Mouse (Mus musculus) frontal cortex, adult 2 months (tissue): ENCODE measurements around the gene Plekha6. TPM values are rescaled to one million over a fixed set of nuclear protein-coding genes. Genes with fewer than 3 reads are reported as not detected.
A peak's percentile ranks its signal among the peaks of the same experiment; 100 is the strongest.

Experiments used
- DNase-seq, 2 experiments: peaks; one replicate each; pipeline ENCODE4 v3.0.0; 2022; ENCODE audit warnings: low spot score in 1 of 2; ENCODE audit errors: extremely low spot score in 1 of 2
- polyA plus RNA-seq: library from polyadenylated mRNA; depleted of rRNA; stranded (reverse); fragments of >200 nt; gene quantifications from 2 replicates; pipeline ENCODE4 v1.2.3, GENCODE M21; 2012; rRNA removed

Gene Plekha6
- 51.7 and 53.6 TPM in 2 replicates for polyA plus RNA-seq

DNA sequence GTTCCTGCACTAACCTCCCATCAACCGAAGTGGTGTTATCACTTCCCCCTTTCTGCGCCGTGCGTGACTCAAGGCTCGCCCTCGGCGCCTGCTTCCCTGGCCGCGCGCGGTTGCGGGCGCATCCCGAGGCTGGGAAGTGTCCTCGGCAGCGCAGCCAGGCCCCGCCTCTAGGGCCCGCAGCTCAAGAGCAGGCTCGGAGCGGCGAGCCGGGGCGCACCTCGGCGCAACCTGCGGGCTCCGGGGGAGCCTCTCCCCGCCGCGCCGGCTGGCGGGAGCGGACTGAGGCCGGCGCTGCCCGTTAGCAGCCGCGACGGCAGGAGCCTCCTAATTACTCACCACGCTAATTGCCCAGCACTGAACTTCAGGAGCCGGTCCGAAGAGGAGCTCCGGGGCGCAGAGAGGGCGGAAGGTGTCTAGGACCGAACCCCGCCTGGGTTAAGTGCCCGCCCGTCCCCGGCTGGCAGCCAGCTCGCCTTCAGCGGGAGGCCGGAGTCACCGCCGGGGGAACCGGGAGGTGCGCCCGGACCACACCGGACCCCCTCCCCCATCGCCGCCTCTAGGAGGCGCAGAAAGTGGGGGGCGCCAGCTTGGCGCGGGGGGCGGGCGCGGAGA lies at the start of gene Plekha6:
Gene Plekha6 (plus strand): TSS at position 391 of the 612 bp plus-strand sequence.
- DNase-seq: no peak

DNA sequence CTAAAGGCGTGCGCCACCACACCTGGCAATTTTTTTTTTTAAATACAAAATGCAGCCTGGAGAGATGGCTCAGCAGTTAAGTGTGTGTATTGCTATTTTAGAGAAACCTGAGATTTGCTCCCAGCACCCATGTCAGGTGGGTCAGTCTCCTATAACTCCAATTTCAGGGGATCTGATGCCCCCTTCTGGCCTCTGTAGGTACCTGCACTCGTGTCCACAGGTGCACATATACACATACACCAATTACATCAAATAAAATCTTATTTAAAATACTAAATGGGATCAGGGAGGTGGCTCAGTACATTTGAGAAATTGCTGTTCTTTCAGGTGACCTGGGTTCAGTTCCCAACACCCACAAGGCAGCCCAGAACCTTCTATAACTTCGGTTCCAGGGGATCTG lies 47.9 kb upstream of the Plekha6 start:
- DNase-seq: no peak

DNA sequence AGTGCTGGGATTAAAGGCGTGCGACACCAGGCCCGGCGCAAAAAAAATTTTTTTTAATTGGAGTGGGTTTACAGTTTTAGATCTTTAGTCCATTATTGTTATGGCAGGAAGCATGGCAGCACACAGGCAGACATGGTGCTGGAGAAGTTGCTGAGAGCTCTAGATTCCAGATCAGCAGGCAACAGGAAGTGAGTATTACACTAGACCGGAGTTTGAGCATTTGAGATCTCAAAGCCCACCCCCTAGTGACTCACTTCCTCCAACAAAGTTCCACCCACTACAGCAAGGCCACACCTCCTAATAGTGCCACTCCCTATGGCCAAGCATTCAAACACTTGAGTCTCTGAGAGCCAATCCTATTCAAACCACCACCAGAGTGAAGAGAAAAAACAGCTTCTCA lies 45.9 kb upstream of the Plekha6 start:
- no peak for DNase-seq

DNA sequence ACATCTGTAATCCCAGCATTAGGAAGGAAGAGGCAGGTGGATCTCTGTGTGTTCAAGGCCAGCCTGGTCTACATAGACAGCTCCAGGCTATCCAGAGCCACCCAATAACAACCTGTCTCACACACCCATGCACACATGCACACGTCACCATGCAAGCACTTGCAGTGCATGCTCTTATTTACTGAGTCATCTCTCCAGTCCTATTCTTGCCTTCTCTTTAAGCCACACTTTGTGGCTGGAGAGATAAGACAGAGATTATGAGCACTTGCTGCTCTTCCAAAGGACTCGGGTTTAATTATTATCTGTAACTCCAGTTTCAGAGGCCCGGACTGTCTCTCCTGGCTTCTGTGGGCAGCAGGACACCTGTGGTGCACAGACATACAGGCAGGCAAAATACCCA lies 45.2 kb upstream of the Plekha6 start:
- DNase-seq: no peak

DNA sequence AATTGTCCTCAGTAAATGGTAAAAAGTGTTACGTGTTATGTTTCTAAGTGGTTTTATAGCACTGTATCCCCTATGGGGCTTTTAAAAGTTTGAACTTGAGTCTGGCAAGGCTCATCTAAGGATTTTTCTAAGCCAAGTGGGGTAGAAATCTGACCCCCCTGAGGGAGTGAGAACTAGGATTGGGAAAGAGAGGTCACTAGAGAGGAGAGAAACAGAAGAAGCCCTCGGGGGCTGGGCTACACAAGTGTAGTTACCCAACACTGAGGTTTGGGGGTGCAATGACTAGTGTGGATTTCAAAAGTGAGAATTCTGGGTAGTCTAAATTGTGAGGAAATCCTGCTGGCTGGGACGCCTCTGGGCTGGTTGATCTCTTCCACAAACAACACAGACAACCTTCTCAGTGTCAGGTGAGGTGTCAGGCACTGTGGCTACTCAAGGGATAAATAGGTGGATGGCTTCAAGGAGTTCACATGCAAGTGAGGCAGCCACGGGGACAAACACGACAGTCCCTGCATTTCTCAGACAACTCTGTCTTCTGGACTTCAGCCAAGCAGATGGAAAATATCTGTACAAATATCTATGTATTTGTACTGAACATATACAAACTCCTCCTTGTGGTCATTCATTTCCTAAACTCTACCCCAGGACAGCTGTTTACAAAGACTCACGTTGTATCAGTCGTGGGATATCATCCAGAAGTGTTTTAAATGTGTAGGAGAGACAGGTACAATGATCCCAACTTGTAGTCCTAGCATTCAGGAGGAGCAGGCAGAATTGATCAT lies 43.9 kb upstream of the Plekha6 start:
- no peak for DNase-seq

DNA sequence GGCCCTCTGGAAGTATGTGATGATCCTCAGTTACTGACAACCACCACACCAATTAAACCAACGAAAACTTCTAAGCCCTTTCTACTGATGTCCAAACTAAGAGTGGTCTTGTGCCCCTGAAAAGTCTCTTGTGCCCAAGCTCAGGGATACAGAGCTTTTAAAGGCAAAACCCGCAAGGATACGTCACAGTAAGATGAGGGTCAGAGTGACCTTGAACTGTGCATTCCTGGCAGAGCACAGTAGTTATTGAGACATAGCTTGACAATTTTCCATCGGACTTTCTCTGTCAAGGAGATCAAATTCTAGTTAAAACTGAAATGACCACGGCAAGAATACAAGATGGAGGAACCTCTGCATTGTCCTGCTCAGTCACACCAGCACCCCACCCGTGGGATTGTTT lies 42.8 kb upstream of the Plekha6 start:
- no peak for DNase-seq

DNA sequence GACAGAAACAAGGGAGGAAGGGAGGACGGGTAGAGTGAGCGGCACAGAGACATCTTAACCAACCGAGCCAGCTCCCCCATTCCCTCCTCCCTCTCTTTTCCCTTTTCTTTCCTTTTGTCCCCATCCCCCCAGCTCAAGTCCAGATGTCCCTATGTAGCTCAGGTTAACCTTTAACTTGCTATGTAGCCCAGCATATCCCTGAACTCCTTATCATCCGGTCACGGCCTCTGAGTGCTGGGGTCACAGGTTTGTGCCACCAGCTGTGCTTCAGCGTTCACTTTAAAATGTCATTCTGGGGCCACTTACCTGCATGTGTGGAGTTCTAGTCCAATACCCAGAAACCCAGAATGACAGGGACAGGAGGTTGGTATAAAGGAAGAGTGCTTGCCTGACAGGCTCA lies 39.9 kb upstream of the Plekha6 start:
- DNase-seq: no peak

DNA sequence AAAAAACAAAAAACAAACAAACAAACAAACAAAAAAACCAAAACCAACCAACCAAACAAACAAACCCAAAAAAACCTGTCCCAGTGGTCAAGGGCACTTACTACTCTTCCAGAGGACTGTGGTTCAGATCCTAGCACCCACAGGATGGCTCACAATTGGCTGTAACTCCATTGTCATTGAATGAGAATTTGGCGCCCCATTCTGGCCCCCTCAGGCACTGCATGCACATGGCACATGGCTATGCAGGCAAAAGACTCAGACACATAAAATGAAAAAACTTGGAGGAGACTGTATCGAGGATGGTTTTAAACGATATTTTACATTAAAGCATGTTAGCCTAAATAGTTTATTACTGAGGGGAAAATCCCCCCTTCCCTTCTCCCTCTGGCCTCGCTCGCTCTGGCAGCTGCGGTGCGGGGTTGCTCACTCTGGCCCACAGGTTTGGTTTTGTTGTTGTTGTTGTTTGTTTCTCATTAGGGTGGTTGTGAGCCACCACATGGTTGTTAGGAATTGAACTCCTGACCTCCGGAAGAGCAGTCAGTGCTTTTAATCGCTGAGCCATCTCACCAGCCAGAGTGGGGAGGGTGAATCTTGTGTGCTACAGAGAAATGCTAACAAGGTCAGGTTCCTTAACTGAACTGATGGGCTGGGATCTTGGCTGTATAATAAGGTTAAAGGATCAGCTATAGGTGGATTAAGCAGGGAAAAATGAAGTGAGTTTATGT lies 38.2 kb upstream of the Plekha6 start:
- DNase-seq: no peak

DNA sequence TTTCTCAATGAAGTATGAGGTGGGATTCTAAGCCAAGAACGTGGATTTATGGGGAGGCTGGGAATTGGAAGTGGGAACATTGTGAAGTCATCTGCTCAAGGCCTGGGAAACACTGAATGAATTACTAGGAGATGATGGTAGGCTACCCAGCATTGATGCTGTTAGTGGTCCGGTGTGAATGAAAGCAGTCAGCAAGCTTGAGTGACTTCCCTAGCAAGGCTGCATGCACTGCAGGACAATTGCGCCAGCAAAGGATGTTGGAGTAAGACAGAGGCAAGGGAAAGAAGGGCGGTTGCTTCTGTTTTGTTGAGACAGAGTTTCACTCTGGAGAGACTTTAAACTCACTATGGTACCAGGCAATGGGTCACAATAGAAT lies 37.7 kb upstream of the Plekha6 start:
- DNase-seq: no peak

DNA sequence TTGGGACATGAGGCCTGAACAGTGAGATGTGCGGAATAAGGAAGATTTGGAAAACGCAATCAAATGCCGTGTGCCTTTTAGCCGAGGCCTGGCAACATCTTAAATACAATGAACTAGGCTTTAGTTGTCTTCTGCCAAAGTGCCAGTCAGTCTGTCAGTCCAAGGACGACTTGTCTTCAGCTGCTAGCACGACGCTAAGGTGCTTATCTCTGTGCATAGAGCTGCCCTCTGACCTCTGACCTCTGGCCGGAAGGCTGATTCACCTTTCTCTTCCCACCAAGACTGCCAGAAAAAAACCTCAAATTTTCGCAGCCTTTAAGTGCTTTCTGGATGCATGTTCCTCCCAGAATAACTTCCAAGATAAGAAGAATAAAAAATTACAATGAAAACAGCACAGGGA lies 36.7 kb upstream of the Plekha6 start:
- DNase-seq: no peak

DNA sequence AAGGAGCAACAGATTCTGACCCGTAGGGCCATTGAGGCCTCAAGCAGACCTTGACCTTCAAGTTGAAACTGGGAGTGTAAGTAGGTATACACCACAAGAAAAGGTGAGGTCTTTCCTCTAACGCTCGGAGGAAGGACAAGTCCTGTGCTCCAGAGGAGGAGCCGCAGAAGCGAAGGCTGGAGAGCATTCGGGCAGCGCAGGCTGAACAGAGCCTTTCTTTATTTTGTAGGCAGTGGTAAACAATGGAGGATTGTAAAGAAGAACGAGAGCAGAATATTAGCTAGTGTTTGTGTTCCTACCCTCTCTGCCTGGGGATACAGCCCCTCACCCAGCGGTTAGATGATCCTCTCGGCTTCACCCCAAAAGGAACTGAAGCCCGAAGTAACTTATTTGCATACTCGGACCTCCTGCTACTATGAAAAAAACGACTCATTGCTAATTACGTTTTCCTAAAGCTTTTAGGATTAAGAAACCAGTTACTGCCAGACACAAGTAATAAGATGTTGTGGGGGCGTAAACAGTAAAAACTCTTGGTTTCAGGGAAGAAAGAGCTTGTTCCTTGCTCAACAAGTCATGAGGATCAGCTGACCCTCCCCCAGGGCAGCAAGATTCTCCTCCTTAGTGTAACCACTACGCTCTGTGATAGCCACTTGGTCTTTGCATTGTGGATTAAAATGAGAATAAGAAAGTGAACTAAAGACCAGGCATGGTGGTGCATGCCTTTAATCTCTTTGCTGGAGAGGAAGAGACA lies 34.4 kb upstream of the Plekha6 start:
- DNase-seq: no peak

DNA sequence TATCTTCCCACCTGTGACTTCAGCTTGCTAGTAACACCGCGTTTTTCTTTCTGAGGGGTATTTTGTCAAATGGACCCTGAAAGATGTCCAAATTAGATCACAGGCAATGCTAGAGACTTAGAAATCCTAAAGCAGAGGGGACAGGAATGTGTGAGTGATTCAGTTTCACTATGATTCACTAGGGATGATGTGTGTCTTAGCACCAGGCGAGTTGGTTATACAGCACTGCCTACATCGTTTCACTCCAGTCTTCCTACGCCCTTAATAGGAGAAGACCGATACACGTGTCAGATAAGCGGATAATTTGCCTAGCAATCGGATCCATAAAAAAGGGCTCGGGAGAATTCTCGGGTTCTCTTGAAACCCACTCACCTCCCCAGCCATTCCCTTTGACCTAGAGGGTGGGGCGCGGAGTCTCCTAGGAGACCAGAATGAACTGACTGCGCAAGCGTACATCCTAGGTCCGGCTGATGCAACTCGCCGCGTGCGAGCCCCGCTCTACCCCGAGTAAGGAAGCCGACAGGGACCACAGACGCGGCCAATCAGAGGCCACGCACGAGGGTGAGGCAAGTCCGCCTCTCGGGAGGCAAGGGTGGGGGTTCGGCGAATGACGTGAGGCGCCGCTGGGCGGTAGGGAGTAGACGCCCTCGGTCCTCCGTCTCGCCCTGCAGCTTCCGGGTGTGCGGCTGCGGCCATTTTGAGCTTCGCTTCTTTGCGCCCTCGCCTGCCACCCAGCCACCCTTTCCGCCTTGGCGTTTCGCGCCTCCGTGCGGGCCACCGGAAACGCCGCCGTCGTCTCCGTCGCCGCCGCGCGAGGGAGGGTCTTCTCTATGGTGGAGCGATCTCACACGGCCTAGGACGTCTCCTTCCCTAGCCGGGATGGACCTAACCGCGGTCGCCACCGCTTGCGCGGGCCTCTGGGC lies 33.1 kb upstream of the Plekha6 start, which contains the start of gene Ppp1r15b:
Gene Ppp1r15b (plus strand): TSS at position 506 of the 923 bp plus-strand sequence.
- peak; percentile 99 to 100 for DNase-seq

DNA sequence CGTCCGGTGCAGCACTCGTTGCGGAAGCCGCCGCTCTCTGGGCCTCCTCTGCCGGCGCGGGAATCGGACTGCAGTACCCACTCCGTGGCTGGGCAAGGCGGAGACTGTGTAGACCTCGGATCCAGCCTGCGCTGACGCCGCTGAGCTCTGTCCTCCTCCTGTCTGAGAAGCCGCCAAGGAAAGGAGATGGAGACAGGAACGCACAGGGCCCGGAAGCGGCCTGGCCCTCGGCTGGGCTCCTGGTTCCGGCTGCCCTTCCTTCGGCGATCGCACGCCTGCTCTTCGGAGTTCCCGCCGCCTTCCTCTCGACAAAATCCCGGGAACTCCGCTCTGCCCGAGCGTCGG lies 32.5 kb upstream of the Plekha6 start:
- no peak for DNase-seq

DNA sequence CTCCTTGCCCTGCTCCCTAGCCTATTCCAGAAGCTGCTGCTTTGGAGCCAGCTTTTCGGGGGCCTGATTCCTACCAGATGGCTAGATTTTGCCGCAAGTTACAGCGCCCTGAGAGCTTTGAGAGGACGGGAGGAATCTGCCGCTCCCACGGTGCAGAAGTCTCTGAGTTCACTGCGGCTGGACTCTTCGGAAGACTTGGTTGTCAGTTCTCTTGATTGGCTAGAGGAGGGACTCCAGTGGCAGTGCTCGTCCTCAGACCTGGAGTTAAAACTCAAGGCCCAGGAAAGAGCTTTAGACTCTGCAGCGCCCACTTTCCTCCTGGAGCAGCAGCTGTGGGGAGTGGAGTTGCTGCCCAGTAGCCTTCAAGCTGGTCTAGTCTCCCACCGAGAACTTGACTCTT lies 32.1 kb upstream of the Plekha6 start:
- DNase-seq: no peak

DNA sequence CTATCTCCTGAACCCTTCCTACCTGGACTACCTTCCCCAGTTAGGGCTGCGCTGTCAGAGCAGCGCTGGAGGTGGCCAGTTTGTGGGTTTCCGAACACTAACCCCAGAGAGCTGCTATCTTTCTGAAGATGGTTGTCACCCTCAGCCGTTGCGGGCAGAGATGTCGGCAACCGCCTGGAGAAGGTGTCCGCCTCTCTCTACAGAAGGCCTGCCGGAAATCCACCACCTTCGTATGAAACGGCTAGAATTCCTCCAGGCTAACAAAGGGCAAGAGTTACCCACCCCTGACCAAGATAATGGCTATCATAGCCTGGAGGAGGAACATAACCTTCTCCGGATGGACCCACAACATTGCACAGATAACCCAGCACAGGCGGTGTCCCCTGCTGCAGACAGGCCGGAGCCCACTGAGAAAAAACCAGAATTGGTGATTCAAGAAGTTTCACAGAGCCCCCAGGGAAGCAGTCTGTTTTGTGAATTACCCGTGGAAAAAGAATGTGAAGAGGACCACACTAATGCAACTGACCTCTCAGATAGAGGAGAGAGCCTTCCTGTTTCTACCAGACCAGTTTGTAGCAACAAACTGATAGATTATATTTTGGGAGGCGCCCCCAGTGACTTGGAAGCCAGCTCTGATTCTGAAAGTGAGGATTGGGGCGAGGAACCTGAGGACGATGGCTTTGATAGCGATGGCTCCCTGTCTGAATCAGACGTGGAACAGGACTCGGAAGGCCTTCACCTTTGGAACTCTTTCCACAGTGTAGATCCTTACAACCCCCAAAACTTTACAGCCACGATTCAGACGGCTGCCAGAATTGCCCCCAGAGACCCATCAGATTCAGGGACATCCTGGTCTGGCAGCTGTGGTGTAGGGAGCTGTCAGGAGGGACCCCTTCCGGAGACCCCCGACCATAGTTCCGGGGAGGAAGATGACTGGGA lies 31.4 kb upstream of the Plekha6 start:
- no peak for DNase-seq

DNA sequence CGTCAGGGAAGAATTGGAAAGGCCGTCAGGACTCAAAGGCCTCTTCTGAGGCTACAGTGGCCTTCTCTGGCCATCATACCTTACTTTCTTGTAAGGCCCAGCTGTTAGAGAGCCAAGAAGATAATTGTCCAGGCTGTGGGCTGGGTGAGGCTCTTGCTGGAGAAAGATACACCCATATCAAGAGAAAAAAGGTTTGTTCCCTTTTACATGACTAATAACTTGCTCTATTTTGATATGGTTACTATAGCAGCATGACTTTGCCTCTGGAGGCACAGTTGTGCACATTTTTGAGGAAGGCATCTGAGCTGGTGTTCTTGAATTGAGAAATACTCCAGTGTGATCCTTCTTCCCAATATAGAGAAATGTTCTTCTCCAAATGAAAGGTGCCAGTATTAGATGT lies 30.6 kb upstream of the Plekha6 start:
- no peak for DNase-seq

DNA sequence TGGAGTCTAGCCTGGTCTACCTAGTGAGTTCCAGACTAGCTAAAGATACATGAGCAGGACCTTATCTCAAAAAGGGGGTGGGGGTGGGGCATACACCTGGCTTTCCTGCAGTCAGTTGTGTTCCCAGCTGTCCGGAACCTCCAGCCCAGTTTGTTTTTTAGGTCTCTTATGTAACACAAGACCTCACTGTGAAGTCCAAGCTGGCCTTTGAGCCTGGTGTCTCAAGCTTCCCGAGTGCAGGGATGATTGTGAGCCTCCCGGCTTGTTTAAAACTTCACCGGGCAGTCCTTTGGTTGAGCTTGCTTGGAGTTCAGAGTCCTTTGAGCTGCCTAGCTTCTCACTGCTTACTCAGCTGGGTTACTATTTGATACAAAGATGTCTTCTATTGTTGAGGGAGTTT lies 29.9 kb upstream of the Plekha6 start:
- DNase-seq: no peak

DNA sequence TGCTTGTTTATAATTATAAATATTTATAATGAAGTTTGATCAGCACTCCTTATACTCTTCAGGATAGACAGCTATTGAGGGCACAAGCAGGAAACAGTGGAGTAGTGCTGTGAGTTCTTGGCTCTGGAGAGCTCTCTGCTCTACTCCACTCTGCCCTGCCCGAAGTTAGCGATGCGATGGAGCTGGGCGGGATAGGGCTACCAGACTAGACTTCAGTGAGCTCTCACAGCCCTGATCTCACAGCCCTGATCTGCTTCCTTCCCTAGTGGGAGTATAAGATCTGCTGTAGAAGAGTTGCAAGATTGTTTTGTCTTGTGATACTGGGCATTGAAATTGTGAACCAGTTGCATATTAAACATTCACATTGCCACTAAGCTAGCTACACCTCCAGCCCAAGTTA lies 29.1 kb upstream of the Plekha6 start:
- DNase-seq: no peak

DNA sequence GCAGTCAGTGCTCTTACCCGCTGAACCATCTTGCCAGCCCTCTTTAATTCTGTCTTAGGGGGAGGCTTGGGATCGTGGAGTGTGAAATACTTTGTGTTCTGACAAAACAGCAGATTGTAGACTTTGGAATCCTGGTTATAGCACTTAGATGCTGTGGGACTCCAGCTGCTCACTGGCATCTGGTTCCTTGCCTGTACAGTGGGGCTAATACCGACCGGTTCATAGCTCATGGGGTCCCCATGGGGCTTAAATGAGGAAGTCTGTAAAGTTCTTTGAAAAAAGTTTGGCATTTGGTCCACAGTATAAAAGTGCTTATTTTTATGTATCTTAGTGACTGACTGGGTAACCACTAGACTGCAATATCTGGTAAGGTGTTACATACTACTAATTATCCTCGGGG lies 28.2 kb upstream of the Plekha6 start:
- DNase-seq: no peak
